Mouse (Mus musculus) ES-E14 (cell line): ENCODE measurements around the gene Gm49661.

ENCODE experiments used
- CHD2 ChIP-seq: IDR thresholded peaks from 2 replicates; pipeline ENCODE4 v1.6.1; 2014; ENCODE audit warnings: mild to moderate bottlenecking, low read depth, low read length, inconsistent platforms
- HCFC1 ChIP-seq: IDR thresholded peaks from 2 replicates; pipeline ENCODE4 v1.6.1; 2012; ENCODE audit warnings: low read length, inconsistent platforms, borderline replicate concordance; ENCODE audit not compliant: insufficient read depth
- MAFK ChIP-seq: IDR thresholded peaks from 2 replicates; pipeline ENCODE4 v1.6.1; 2014; ENCODE audit warnings: mild to moderate bottlenecking, low read depth, low read length, inconsistent platforms; ENCODE audit not compliant: insufficient read depth
- ZC3H11A ChIP-seq: IDR thresholded peaks from 2 replicates; pipeline ENCODE4 v1.6.1; 2012; ENCODE audit warnings: low read depth, mild to moderate bottlenecking, inconsistent platforms, low read length, borderline replicate concordance
- ZNF384 ChIP-seq: IDR thresholded peaks from 2 replicates; pipeline ENCODE4 v1.6.1; 2012; ENCODE audit warnings: low read depth, low read length, inconsistent platforms

GRCm38 (mm10) chr8:84981644-84982498 lies 12.6 kb upstream of the Gm49661 start:
- TF ChIP-seq CHD2 (no peak), ZC3H11A (no peak), HCFC1 (no peak), ZNF384 (no peak), MAFK (no peak)
